Mouse (Mus musculus) ES-Bruce4 (cell line): ENCODE results near the gene Anxa8. TPM values are rescaled to one million over a fixed set of nuclear protein-coding genes. Genes with fewer than 3 reads are reported as not detected.
A peak's percentile ranks its signal among the peaks of the same experiment; 100 is the strongest.

Source experiments
- H3K27ac ChIP-seq: 2 replicates; pipeline ENCODE4 v1.5.1; 2012; ENCODE audit warnings: low read length, inconsistent platforms; ENCODE audit not compliant: insufficient read depth
- H3K27me3 ChIP-seq: 2 replicates; pipeline ENCODE4 v1.6.1; 2012; ENCODE audit warnings: mild to moderate bottlenecking, low read length, inconsistent platforms; ENCODE audit not compliant: control insufficient read depth, poor library complexity, insufficient read depth, severe bottlenecking
- H3K36me3 ChIP-seq: 2 replicates; pipeline ENCODE4 v1.6.1; 2012; ENCODE audit warnings: inconsistent platforms, mild to moderate bottlenecking, low read length, moderate library complexity; ENCODE audit not compliant: control insufficient read depth, poor library complexity, insufficient read depth, severe bottlenecking
- H3K4me1 ChIP-seq: one replicate; pipeline ENCODE4 v1.8.1; 2011; ENCODE audit warnings: low read length; ENCODE audit not compliant: control insufficient read depth, insufficient read depth
- H3K4me3 ChIP-seq: 2 replicates; pipeline ENCODE4 v1.5.1; 2011; ENCODE audit warnings: low read depth, mild to moderate bottlenecking, low read length
- H3K9ac ChIP-seq: 2 replicates; pipeline ENCODE4 v1.6.1; 2012; ENCODE audit warnings: low read depth, mild to moderate bottlenecking, inconsistent platforms; ENCODE audit not compliant: poor library complexity, severe bottlenecking
- H3K9me3 ChIP-seq: replicated peaks from 2 replicates; pipeline ENCODE4 v1.6.1; 2012; ENCODE audit warnings: mild to moderate bottlenecking, low read length, inconsistent platforms; ENCODE audit not compliant: control insufficient read depth, poor library complexity, insufficient read depth, severe bottlenecking
- CTCF ChIP-seq: IDR thresholded peaks from one replicate; pipeline ENCODE4 v1.8.1; 2011; ENCODE audit warnings: low read depth, low read length
- EP300 ChIP-seq: IDR thresholded peaks from 2 replicates; pipeline ENCODE4 v1.6.1; 2011; ENCODE audit warnings: low read depth, low read length; ENCODE audit not compliant: insufficient read depth
- POLR2A ChIP-seq: IDR thresholded peaks from one replicate; pipeline ENCODE4 v1.8.1; 2011; ENCODE audit warnings: low read length; ENCODE audit not compliant: insufficient read depth
- polyA plus RNA-seq: library from polyadenylated mRNA; stranded (reverse); fragments of >200 nt; gene quantifications from 2 replicates; pipeline ENCODE4 v1.2.4, GENCODE M21; 2011; ENCODE audit warnings: low read depth; ENCODE audit not compliant: missing spikeins, insufficient read depth, insufficient read length

Gene Anxa8
- polyA plus RNA-seq, 1 experiment: 23.3 TPM

DNA sequence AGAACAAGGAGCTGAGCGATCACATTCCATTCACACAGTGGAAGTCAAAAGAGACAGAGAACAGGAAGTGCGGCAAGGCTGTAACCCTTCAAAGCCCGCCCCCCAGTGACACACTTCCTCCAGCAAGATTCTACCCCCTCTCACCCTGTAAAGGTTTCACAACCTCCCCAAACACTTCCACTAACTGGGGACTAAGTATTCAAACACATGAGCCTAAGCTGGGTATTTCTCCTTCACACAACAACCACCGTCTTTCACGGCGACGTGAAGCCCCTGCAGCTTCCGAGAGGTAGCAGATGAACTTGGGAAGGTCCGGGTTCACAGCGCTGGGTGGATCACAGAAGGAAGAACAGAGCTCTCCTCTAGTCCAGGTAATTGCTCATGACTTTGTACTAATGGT is 57.1 kb downstream of the Anxa8 start:
- H3K9me3 ChIP-seq: no peaks in the 10 kb centered on the region
- H3K4me3 ChIP-seq: peak overlapping the region; percentile 23; the same call in 1 of the 2 replicates
- no peaks in the 10 kb centered on the region for H3K27me3 ChIP-seq
- no peak overlapping the region for H3K27ac ChIP-seq
- H3K4me1 ChIP-seq: no peaks in the 10 kb centered on the region
- H3K9ac ChIP-seq: no peak overlapping the region
- H3K36me3 ChIP-seq: no peaks in the 10 kb centered on the region
- no peak for TF ChIP-seq CTCF
- no peak for TF ChIP-seq EP300
- no peak for TF ChIP-seq POLR2A

Other genes with a start within 250 kb of the Anxa8 start
- 0.17 TPM in 1 of 2 replicates, not detected in the other for gene Gdf10, start 162.4 kb upstream of the Anxa8 start, polyA plus RNA-seq
- gene Gdf2, start 144.9 kb upstream of the Anxa8 start, polyA plus RNA-seq: not detected in 2 replicates
- not detected in 2 replicates for gene Rbp3, start 132.0 kb upstream of the Anxa8 start, polyA plus RNA-seq
- gene Zfp488, start 107.2 kb upstream of the Anxa8 start, polyA plus RNA-seq: not detected in 2 replicates
- gene Gm30083, start 70.8 kb upstream of the Anxa8 start, polyA plus RNA-seq: not detected in 2 replicates
- gene Gm5460, start 69.2 kb upstream of the Anxa8 start, polyA plus RNA-seq: not detected in 2 replicates
- not detected in 2 replicates for gene Antxrl, start 33.3 kb upstream of the Anxa8 start, polyA plus RNA-seq
- gene A630023A22Rik, start 16.8 kb downstream of the Anxa8 start, polyA plus RNA-seq: not detected in 2 replicates
- not detected in 2 replicates for gene Npy4r, start 66.5 kb downstream of the Anxa8 start, polyA plus RNA-seq
- gene Gprin2, start 115.7 kb downstream of the Anxa8 start, polyA plus RNA-seq: 1.1 and 1.3 TPM in 2 replicates
- 0.31 TPM in 1 of 2 replicates, not detected in the other for gene Syt15, start 133.6 kb downstream of the Anxa8 start, polyA plus RNA-seq
- gene Shld2, start 224.5 kb downstream of the Anxa8 start, polyA plus RNA-seq: 26.7 and 32.5 TPM in 2 replicates
- gene Glud1, start 224.7 kb downstream of the Anxa8 start, polyA plus RNA-seq: 285 and 305 TPM in 2 replicates